Mouse (Mus musculus) kidney, adult 18-20 months (tissue): Measurements from ENCODE around the gene Rfx5.

Source experiments
- DNase-seq: peaks from one replicate; pipeline ENCODE4 v3.0.0; 2021

Rfx5 gene

GRCm38 (mm10) chr3:95002569-95002968 is 48.7 kb downstream of the Rfx5 start:
- no peak for DNase-seq

GRCm38 (mm10) chr3:95003273-95003672 is 49.4 kb downstream of the Rfx5 start:
- DNase-seq, result no peak

- no peak for DNase-seq
Measured at GRCm38 (mm10) chr3:95005651-95006050, 51.8 kb downstream of the Rfx5 start.

GRCm38 (mm10) chr3:95007706-95008105 is 53.8 kb downstream of the Rfx5 start:
- no peak for DNase-seq

GRCm38 (mm10) chr3:95010396-95010795 is 56.5 kb downstream of the Rfx5 start:
- no peak for DNase-seq
